Mouse (Mus musculus) stomach, embryonic 14.5 days (tissue): ENCODE data around the gene Dcps. TPM values are rescaled to one million over a fixed set of nuclear protein-coding genes. Genes with fewer than 3 reads are reported as not detected.
A peak's percentile ranks its signal among the peaks of the same experiment; 100 is the strongest.

Experiments used
- ATAC-seq: fragments of 200-750 bp; cut with Nextera tagmentation; 2 replicates; pipeline ENCODE4 v1.8.0; 2017; ENCODE audit warnings: low read depth, moderate TSS enrichment; ENCODE audit not compliant: insufficient number of reproducible peaks, insufficient read depth, low FRiP score
- H3K27ac ChIP-seq: fragments of 300-500 bp; sonication (generic); 2 replicates; pipeline ENCODE4 v1.5.1; 2014; ENCODE audit warnings: mild to moderate bottlenecking, low read length, moderate library complexity, mixed read lengths
- H3K27me3 ChIP-seq: fragments of 300-500 bp; sonication (generic); 2 replicates; pipeline ENCODE4 v1.6.1; 2014; ENCODE audit warnings: low read length, control low read depth, mixed read lengths; ENCODE audit not compliant: control insufficient read depth, insufficient read depth
- H3K36me3 ChIP-seq: fragments of 300-500 bp; sonication (generic); 2 replicates; pipeline ENCODE4 v1.6.1; 2014; ENCODE audit warnings: mild to moderate bottlenecking, control low read depth, low read length, moderate library complexity, mixed read lengths; ENCODE audit not compliant: control insufficient read depth, insufficient read depth
- H3K4me1 ChIP-seq: fragments of 300-500 bp; sonication (generic); 2 replicates; pipeline ENCODE4 v1.6.1; 2014; ENCODE audit warnings: low read length, control low read depth, mixed read lengths; ENCODE audit not compliant: control insufficient read depth, insufficient read depth
- H3K4me2 ChIP-seq: fragments of 300-500 bp; sonication (generic); replicated peaks from 2 replicates; pipeline ENCODE4 v1.6.1; 2014; ENCODE audit warnings: low read depth, low read length, control low read depth
- H3K4me3 ChIP-seq: fragments of 300-500 bp; sonication (generic); 2 replicates; pipeline ENCODE4 v1.5.1; 2014; ENCODE audit warnings: low read depth, low read length, control low read depth
- H3K9ac ChIP-seq: fragments of 300-500 bp; sonication (generic); replicated peaks from 2 replicates; pipeline ENCODE4 v1.6.1; 2014; ENCODE audit warnings: low read depth, mild to moderate bottlenecking, control low read depth, low read length, moderate library complexity, mixed read lengths
- H3K9me3 ChIP-seq: fragments of 300-500 bp; sonication (generic); 2 replicates; pipeline ENCODE4 v1.6.1; 2016; ENCODE audit warnings: low read depth, low read length, control low read depth; ENCODE audit not compliant: control insufficient read depth
- WGBS: fragments of 180-500 bp; shearing (Covaris S2); extraction: QIAGEN DNeasy Blood & Tissue Kit; methylation state at CpG from one replicate; pipeline ENCODE4 v1.1.7; 2014; 5-methylcytosine and 5-hydroxymethylcytosine counted together
- polyA plus RNA-seq: library from polyadenylated mRNA; unstranded; fragments of >200 nt; fragmentation: Nextera tagmentation; extraction: Ambion mirVana; gene quantifications from 2 replicates; pipeline ENCODE4 v1.2.1, GENCODE M21; 2014

The Dcps gene
- polyA plus RNA-seq, 1 experiment from 2014 or later: 77.2 TPM

DNA sequence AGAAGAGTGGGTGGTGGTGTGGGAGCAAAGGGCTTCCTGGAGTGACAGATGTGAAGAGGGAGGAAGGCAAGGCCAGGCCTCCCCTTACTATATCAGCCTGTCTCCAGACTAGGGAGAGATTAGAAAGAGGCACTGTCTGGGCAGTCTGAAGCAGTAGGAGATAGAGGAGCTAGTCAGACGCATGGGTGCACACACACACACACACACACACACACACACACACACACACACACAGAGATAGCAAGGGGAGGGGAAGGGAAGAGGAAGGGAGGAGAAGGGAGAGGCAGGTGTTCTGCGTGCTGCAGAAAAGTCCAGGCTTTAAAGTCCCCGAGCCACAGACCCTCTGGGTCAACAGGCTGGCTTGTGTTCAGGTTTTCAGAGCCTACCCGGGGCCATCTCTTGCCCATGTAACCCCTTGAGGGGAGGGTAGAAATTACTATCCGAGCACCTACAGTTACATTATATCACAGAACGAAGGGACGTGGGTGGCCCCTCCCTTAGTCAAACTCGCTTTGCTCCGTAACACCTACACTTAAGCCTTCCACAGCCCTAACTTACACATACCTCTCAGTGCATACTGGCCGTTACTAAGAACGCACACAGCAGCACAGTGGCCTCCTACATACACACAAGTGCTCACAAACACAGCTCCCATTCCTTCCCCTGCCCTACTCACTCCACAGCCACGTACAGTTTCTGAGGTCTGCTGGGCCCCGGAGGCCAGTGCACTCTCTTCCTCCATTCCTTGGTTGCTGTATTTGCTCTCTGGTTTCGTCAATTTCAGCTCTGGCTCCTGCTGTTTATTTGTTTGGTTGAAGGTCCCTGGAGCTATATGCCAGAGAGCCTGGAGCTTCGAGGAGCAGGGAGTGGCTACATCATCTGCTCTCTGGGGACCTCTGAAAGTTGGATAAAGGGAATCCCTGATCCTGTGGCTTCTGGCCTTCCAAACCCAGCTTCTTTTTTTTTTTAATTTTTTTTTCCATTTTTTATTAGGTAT lies 69.7 kb downstream of the Dcps start:
- Histone ChIP-seq H3K9ac (no peak overlapping the region), H3K9me3 (no peaks in the 10 kb centered on the region), H3K36me3 (no peaks in the 10 kb centered on the region), H3K27me3 (no peaks in the 10 kb centered on the region), H3K4me1 (peaks cover 33% of the 10 kb centered on the region), H3K27ac (0 out of 2 replicates have a peak overlapping the region, but pooled peaks have one; percentile 15), H3K4me2 (no peak overlapping the region), H3K4me3 (no peak overlapping the region)
- peak; percentile 68; the same call in 1 of the 2 replicates for ATAC-seq
- WGBS: 45% methylated on average over 15 of the region's 15 CpGs

DNA sequence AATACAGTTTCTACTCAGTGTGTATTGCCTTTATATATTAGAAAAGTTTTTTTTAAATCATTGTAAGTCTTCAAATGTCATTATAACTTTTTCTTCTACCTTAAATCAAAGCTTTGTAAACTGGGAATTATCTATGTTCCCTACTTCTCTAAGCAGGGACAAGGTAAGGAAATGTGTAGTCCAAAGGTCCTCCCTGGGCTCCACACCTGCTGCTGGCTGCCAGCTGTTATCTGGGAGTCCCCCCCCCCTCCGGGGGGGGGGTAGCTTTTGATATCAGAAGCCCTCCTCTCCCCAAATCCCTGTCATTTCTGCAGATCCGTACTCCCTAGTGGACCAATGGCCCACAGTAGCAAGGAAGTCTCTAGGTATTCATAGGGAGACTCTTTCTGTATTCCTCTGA lies 70.4 kb downstream of the Dcps start:
- Histone ChIP-seq H3K36me3 (no peaks in the 10 kb centered on the region), H3K9me3 (no peaks in the 10 kb centered on the region), H3K27ac (no peak overlapping the region), H3K4me3 (no peak overlapping the region), H3K4me1 (peaks cover 31% of the 10 kb centered on the region), H3K9ac (no peak overlapping the region), H3K4me2 (no peak overlapping the region), H3K27me3 (no peaks in the 10 kb centered on the region)
- WGBS: 50% methylated on average over 2 of the region's 2 CpGs
- ATAC-seq: no peak

DNA sequence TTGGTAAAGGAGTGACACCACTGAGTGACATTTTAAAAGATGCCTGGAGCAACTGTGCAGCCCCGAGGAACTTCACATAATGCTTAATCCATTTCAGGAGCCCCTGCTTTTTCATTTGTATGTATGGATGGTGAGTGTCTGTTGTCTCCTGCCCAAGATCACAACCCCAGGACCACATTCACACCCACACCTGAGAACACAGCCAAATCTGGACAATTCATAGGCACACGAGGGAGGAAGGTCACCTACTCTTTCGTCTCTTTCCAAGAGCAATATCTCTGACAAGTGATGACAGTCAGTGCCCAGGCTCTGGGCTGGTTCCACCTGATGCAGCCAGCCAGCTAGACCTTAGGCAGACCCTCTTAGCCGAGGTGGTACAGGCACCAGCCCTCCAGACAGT lies 71.2 kb downstream of the Dcps start:
- no peak overlapping the region for H3K4me2 ChIP-seq
- WGBS: 70% methylated on average over 4 of the region's 4 CpGs
- no peak overlapping the region for H3K9ac ChIP-seq
- H3K9me3 ChIP-seq: no peaks in the 10 kb centered on the region
- H3K4me1 ChIP-seq: peaks cover 24% of the 10 kb centered on the region
- no peak overlapping the region for H3K27ac ChIP-seq
- no peaks in the 10 kb centered on the region for H3K27me3 ChIP-seq
- no peak for ATAC-seq
- H3K36me3 ChIP-seq: no peaks in the 10 kb centered on the region
- no peak overlapping the region for H3K4me3 ChIP-seq

DNA sequence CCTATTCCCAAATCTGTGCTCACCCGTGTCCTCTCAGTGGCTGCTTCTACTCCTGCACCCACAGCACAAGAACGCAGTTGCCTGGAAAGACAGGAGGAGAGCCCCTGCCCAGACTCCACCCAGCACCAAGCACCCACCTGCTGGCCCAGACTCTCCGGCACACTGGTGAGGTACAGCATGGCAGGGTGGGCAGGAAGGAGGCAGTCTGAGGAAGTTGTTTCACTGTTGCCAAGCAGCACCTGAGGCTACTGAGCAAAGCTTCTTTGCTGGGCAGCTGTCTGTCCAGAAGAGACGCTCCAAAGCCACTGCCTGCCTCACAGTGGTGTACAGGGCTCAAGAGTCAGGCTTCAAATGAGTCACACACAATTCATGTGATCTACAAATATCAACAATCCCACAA lies 77.1 kb downstream of the Dcps start:
- H3K9me3 ChIP-seq: no peaks in the 10 kb centered on the region
- H3K36me3 ChIP-seq: no peaks in the 10 kb centered on the region
- ATAC-seq: no peak
- H3K4me1 ChIP-seq: no peaks in the 10 kb centered on the region
- no peak overlapping the region for H3K4me2 ChIP-seq
- no peak overlapping the region for H3K4me3 ChIP-seq
- H3K9ac ChIP-seq: no peak overlapping the region
- 78% methylated on average over 4 of the region's 4 CpGs for WGBS
- no peak overlapping the region for H3K27ac ChIP-seq
- no peaks in the 10 kb centered on the region for H3K27me3 ChIP-seq

DNA sequence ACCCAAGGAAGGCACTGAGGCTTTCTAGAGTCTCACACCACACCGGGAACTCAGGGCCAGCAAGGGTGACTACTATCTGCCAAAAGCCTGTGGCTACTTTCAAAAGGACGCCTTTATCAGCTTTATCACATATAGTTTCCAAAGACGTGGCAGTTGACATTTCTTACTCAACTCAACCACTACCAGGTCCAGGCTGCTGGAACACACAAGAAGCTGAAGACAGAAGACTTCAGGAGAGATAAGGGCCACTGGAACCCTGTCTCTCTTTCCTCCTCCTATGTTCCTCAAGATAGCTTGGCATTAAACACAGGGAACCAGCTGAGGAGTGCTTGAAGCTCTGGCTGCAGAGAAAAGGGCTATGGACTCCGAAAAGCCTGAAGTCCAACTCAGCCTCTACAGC lies 78.0 kb downstream of the Dcps start:
- 83% methylated on average over 4 of the region's 4 CpGs for WGBS
- H3K4me1 ChIP-seq: no peaks in the 10 kb centered on the region
- no peak overlapping the region for H3K9ac ChIP-seq
- H3K4me2 ChIP-seq: no peak overlapping the region
- H3K9me3 ChIP-seq: no peaks in the 10 kb centered on the region
- H3K36me3 ChIP-seq: no peaks in the 10 kb centered on the region
- H3K27ac ChIP-seq: no peak overlapping the region
- no peak overlapping the region for H3K4me3 ChIP-seq
- H3K27me3 ChIP-seq: no peaks in the 10 kb centered on the region
- ATAC-seq: no peak

DNA sequence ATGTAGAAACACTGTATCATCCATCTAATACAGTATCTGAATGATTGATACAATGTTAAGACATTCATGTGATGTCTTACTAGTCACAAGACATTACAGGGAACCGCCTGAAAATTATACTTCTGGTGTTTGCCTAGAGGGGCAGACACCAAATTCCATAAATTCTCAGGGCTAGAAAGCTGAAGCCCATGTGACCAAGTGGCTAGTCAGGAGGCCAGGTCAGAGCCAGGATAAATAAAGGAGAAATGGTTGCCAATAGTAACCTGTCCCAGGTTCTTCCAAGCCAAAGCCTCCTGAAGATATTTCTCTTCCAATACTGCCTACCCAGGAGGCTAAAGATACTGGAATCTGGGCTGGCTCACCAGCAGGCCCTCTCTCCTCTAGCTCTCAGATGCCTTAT lies 80.1 kb downstream of the Dcps start:
- no peak overlapping the region for H3K27ac ChIP-seq
- ATAC-seq: no peak
- H3K27me3 ChIP-seq: no peaks in the 10 kb centered on the region
- WGBS: 58% methylated on average over 1 of the region's 1 CpGs
- H3K36me3 ChIP-seq: no peaks in the 10 kb centered on the region
- no peak overlapping the region for H3K4me2 ChIP-seq
- H3K9ac ChIP-seq: no peak overlapping the region
- no peak overlapping the region for H3K4me3 ChIP-seq
- no peaks in the 10 kb centered on the region for H3K4me1 ChIP-seq
- no peaks in the 10 kb centered on the region for H3K9me3 ChIP-seq

DNA sequence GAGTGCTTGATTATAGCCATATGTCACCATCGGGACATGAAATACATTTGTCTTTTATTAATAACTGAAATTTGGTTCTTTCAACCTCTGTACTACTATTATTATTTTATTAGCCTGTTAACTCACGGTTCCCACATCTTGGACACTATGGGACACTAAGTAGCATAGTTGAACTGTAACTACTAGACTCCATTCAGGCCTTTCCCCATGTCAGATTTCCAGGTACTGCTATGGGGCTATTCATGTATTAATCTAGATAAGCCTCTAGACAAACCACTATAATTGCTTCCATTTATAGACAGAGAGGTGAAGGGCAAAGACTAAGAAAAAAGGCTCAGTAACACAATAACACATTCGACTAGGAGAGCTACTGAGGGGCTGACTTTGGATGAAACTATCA lies 82.5 kb downstream of the Dcps start:
- no peak for ATAC-seq
- no peak overlapping the region for H3K4me2 ChIP-seq
- no peaks in the 10 kb centered on the region for H3K9me3 ChIP-seq
- no peak overlapping the region for H3K27ac ChIP-seq
- 91% methylated on average over 3 of the region's 3 CpGs for WGBS
- no peaks in the 10 kb centered on the region for H3K27me3 ChIP-seq
- H3K36me3 ChIP-seq: no peaks in the 10 kb centered on the region
- H3K9ac ChIP-seq: no peak overlapping the region
- no peaks in the 10 kb centered on the region for H3K4me1 ChIP-seq
- no peak overlapping the region for H3K4me3 ChIP-seq

DNA sequence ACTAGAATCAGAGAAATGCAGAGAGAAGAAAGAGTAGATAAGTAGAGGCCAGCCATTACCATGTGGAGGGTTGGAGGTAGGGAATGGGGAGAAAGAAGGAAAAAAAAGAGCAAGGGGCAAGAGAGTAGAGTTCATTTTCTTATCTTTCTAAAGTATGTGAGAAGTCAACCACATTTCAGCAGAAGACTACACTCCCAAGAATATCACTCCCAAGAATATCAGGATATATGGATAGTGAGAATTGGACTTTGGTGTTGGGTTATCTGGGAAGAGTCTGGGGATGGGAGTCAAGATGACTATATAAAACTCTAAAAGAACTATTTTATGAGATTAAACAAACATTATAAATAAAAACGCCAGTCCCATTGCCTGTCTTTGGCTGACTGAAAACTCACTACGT lies 83.0 kb downstream of the Dcps start:
- no peaks in the 10 kb centered on the region for H3K4me1 ChIP-seq
- H3K4me2 ChIP-seq: no peak overlapping the region
- WGBS: 91% methylated on average over 2 of the region's 2 CpGs
- no peak overlapping the region for H3K27ac ChIP-seq
- no peaks in the 10 kb centered on the region for H3K9me3 ChIP-seq
- no peak overlapping the region for H3K9ac ChIP-seq
- ATAC-seq: no peak
- H3K27me3 ChIP-seq: no peaks in the 10 kb centered on the region
- H3K4me3 ChIP-seq: no peak overlapping the region
- no peaks in the 10 kb centered on the region for H3K36me3 ChIP-seq
